Mouse (Mus musculus) right cerebral cortex, postnatal 25 days (tissue): ENCODE measurements around the gene Kif5a.
A peak's percentile ranks its signal among the peaks of the same experiment; 100 is the strongest.

Experiments
- DNase-seq: peaks from one replicate; pipeline ENCODE4 v3.0.0; 2022

Kif5a gene

GRCm38 (mm10) chr10:127288800-127289572 lies 25.8 kb upstream of the Kif5a start, which contains the start of gene Mbd6:
TSS of gene Mbd6 (minus strand) at chr10:127289018.
- peak; percentile 85 for DNase-seq

- peak; percentile 49 for DNase-seq
Measured at GRCm38 (mm10) chr10:127288328-127288799, 25.2 kb upstream of the Kif5a start.

DNA sequence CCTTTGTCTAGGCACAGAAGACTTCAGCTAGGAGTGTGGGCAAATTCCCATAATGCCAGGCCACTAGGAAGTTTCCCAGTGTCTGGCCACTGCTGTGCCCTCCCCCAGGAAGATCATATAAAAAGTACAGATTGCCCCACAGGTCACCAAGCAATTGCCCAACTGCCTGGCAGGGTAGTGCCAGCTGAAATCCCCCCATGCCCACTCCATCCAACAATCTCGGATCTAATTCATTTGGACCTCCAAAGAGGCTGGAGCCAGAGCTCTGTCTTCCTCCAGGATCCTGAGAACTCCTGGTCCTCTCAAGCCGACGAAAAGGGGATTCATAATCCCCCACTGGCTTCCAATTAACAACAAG lies 24.8 kb upstream of the Kif5a start:
- DNase-seq: no peak

- DNase-seq: no peak
Measured at GRCm38 (mm10) chr10:127287271-127287935, 24.3 kb upstream of the Kif5a start.

- no peak for DNase-seq
Measured at GRCm38 (mm10) chr10:127286730-127287129, 23.6 kb upstream of the Kif5a start.

GRCm38 (mm10) chr10:127286194-127286593 lies 23.0 kb upstream of the Kif5a start:
- DNase-seq: no peak

DNA sequence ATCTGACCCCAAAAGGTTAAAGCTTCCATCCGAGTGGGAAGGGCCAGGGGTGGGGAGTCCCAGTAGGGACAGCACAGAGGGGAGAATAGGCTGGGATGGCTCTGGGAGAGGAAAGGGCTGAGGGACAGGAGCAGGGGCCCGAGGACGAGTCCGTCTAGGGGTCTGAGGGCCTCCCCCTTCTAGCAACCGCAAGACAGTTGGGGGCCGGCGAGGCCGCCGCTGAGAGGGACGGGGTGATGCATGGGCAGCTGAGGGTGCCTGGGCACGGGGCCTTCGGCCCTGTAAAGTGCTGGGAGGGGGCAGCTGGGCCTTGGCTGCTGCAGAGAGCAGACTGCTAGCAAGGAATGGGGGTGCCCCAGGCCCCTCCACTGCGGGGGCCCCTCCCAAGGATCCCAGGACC lies 22.5 kb upstream of the Kif5a start:
- DNase-seq: no peak

- DNase-seq: no peak
Measured at GRCm38 (mm10) chr10:127284724-127285500, 21.8 kb upstream of the Kif5a start.

- DNase-seq: no peak
Measured at GRCm38 (mm10) chr10:127284105-127284622, 21.0 kb upstream of the Kif5a start.

- DNase-seq: no peak
Measured at GRCm38 (mm10) chr10:127282620-127283215, 19.6 kb upstream of the Kif5a start.

- no peak for DNase-seq
Measured at GRCm38 (mm10) chr10:127281316-127281715, 18.2 kb upstream of the Kif5a start.

DNA sequence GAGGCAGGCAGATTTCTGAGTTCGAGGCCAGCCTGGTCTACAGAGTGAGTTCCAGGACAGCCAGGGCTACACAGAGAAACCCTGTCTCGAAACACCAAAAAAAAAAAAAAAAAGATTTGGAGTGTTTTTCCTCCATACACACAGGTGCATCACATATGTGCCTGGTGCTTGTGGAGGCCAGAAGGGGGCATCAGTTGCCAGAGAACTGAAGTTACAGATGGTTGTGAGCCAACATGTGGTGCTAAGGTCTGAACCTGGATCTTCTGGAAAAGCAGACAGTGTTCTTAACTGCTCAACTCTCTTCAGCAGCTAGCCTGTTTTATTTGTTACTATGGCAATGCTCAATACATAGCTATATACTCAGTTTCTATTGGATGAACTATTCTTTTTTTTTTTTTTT lies 16.6 kb upstream of the Kif5a start:
- no peak for DNase-seq

GRCm38 (mm10) chr10:127274261-127275022 lies 11.3 kb upstream of the Kif5a start:
- DNase-seq: no peak

- DNase-seq: no peak
Measured at GRCm38 (mm10) chr10:127272371-127272770, 9.2 kb upstream of the Kif5a start.

DNA sequence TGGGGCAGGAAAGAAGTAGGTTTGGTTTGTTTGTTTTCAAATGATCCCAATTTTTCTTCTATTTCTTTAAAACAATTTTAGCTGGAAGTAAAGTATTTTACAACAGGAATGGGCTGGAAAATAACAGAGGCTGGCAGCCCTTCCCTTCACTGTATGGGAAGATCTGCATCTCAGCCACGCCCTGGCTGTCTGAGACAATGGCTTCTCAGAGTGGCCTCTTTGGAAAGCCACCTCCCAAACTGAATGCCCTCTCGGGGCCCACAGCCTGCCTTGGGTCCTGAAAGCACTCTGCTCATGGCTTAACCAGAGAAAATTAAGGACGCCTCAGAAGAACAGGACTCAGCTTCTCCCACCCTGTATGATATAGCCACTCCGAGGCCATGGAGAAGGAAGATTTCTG lies 6.7 kb upstream of the Kif5a start:
- no peak for DNase-seq

DNA sequence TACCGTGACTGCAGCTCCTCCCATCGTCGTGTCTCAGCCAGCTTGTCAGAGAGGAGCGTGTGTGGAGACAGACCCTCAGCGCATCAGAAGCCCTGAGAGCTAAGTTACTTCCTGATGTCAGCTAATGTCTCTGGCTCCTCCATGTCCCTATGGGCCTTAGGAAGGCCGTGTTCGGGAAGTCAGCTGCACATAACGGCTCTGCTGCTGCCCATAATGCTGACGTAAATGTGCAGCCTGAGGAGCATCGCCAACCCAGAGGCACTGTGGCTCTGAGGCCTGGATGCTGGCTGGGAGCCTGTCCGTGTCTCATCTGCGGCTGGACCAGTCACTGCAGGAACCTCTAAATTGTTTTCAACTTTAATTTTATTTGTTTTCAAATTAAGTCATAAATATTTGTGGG lies 5.9 kb upstream of the Kif5a start:
- DNase-seq: no peak

DNA sequence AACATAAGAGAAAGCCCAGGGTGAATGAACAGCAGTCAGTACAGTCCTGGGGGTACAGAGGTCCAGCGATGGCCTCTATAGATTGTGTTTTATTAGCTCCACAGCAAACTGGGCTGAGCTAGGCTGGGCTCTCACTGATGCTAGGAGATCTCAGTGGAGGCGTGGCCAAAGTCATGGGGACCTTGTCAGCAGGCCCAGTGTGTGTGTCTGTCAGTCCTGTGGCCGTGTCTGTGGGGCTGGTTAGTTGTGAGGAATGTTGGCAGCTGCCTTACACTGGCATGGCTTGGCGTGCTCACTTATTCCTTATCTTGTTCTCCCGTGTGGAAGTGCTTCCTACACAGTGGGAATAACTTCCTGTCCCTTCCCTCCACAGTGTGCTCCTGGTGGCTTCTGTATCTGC lies 5.3 kb upstream of the Kif5a start:
- no peak for DNase-seq

DNA sequence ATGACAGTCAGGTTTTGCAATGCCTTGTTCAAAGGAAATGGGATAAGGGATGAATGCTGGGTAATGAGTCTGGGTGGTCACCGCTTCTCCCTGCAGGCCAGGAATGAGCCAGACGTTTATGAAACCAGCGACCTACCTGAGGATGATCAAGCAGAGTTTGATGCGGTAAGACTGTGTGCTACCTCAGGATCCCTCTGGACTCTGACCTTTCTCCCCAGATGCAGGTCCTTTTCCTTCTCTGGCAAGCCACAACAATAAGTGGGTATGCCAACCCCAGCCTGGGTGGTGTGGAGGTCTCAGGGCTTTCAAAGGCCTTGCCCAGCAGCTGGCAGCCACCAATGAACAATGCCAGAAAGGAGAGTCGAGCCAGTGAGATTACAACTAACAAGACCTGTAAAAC lies 4.2 kb upstream of the Kif5a start:
- no peak for DNase-seq

GRCm38 (mm10) chr10:127266112-127267091 lies 3.3 kb upstream of the Kif5a start, which contains the start of gene Dctn2:
TSS of gene Dctn2 (plus strand) at chr10:127266368.
- DNase-seq: peak; percentile 93

- no peak for DNase-seq
Measured at GRCm38 (mm10) chr10:127265727-127266111, 2.6 kb upstream of the Kif5a start.

- DNase-seq: no peak
Measured at GRCm38 (mm10) chr10:127264971-127265370, 1.8 kb upstream of the Kif5a start.
